Mouse (Mus musculus): ENCODE measurements around the gene Nck2.

- TF ChIP-seq POLR2A (IDR thresholded peaks at IDR 0.05; ENCODE audit: insufficient read depth, low read depth, low read length) (no peak), EP300 (IDR thresholded peaks at IDR 0.05; ENCODE audit: insufficient read depth, low read depth, low read length) (no peak), CTCF (IDR thresholded peaks at IDR 0.05) (no peak)
Measured at GRCm38 (mm10) chr1:43468978-43469377, 24.6 kb downstream of the Nck2 start.

Data from heart, adult 2 months (tissue).